10 mouse cellular contexts compared by ENCODE assay signal in the genomic region with DNA sequence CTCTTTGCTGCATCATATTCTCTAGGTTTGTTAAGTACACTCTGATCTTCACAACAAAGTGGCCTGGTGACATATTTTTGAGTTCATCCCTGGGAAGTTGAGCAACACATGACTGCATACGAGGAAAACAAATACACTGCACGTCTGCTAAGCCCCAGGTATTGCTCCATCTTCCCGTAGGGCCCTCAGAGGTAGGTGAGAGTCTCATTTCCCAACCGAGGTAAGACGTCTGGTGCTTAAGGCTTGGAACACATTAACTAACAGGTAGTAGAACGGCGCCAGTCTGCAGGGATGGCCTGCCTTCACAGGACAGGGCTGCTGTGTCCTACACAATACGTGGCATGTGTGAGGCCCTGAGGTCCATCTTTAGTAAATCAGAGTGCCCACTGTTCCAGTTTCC. TPM values are rescaled to one million over a fixed set of nuclear protein-coding genes. Genes with fewer than 3 reads are reported as not detected.
DNase-seq lines count a peak whose midpoint lies in the region; ATAC-seq and TF ChIP-seq lines count a peak whose summit lies in the region.
"Had no signal": no experiment of that assay in that cellular context is flagged by ENCODE, and none has a peak within 500 bp of the region (broad histone marks: within the 10 kb centered on the region; RNA-seq: fewer than 3 reads in every experiment).

No protein-coding gene starts in this region.

- no peak for TF ChIP-seq POLR2A in cerebellum, adult 2 months (IDR thresholded peaks at IDR 0.05; ENCODE audit: borderline replicate concordance, insufficient read depth, low read length)

- H3K4me1 ChIP-seq in cerebellum, adult 2 months (ENCODE audit: control insufficient read depth, insufficient read depth, low read length) = peaks cover 63% of the 10 kb centered on the region
- peaks cover 32% of the 10 kb centered on the region for H3K4me1 ChIP-seq in kidney, embryonic 16.5 days (ENCODE audit: insufficient read depth, low read length)
- H3K4me1 ChIP-seq in limb, embryonic 15.5 days = peaks cover 34% of the 10 kb centered on the region
- H3K4me1 ChIP-seq in megakaryocyte, embryonic 14.5 days = peaks cover 99% of the 10 kb centered on the region

- 67% methylated on average over 8 of the region's 8 CpGs for WGBS in cerebellum, adult 2 months
- 95% methylated on average over 8 of the region's 8 CpGs for WGBS in kidney, embryonic 16.5 days
- WGBS in limb, embryonic 15.5 days = 88% methylated on average over 8 of the region's 8 CpGs

- H3K27me3 ChIP-seq in cerebellum, adult 2 months (ENCODE audit: control insufficient read depth, insufficient read depth, low read length) = no peaks in the 10 kb centered on the region
- H3K27me3 ChIP-seq in kidney, embryonic 16.5 days (ENCODE audit: insufficient read depth, low read length) = no peaks in the 10 kb centered on the region
- no peaks in the 10 kb centered on the region for H3K27me3 ChIP-seq in limb, embryonic 15.5 days
- H3K27me3 ChIP-seq in megakaryocyte, embryonic 14.5 days (replicated peaks) = no peaks in the 10 kb centered on the region
- H3K27me3 ChIP-seq: Patski had no signal

- peak overlapping the region; percentile 93 for H3K27ac ChIP-seq in cerebellum, adult 2 months (ENCODE audit: insufficient read depth, low read length)
- H3K27ac ChIP-seq in kidney, embryonic 16.5 days (ENCODE audit: low read length) = peak overlapping the region; percentile 91; the same call in 1 of the 2 replicates
- peak overlapping the region; percentile 84 for H3K27ac ChIP-seq in limb, embryonic 15.5 days

- TF ChIP-seq CTCF in cerebellum, adult 2 months (IDR thresholded peaks at IDR 0.05; ENCODE audit: borderline replicate concordance, insufficient read depth, low read depth, low read length) = no peak

- no peak overlapping the region for H3K4me3 ChIP-seq in cerebellum, adult 2 months (replicated peaks; ENCODE audit: insufficient read depth, low read depth, low read length)
- no peak overlapping the region for H3K4me3 ChIP-seq in kidney, embryonic 16.5 days (ENCODE audit: low read length)
- no peak overlapping the region for H3K4me3 ChIP-seq in limb, embryonic 15.5 days
- H3K4me3 ChIP-seq in megakaryocyte, embryonic 14.5 days (replicated peaks) = peak overlapping the region; percentile 70

- DNase-seq in cerebellum, adult 2 months = no peak
- DNase-seq in cerebellum, postnatal 14 days = no peak
- DNase-seq in kidney, postnatal 14 days = no peak
- DNase-seq in c-Kit-positive CD71-positive TER-119-positive erythroid progenitor cells, embryonic 14.5 days (ENCODE audit: low spot score) = no peak
- DNase-seq: right cerebral cortex, adult 18-20 months had no signal

- H3K36me3 ChIP-seq in kidney, embryonic 16.5 days (ENCODE audit: insufficient read depth, low read length) = peaks cover 24% of the 10 kb centered on the region
- peaks cover 23% of the 10 kb centered on the region for H3K36me3 ChIP-seq in limb, embryonic 15.5 days
- H3K36me3 ChIP-seq in megakaryocyte, embryonic 14.5 days (replicated peaks; ENCODE audit: low read length) = peaks cover 86% of the 10 kb centered on the region

- no peak for ATAC-seq in kidney, embryonic 16.5 days (ENCODE audit: low FRiP score, low TSS enrichment)
- ATAC-seq in limb, embryonic 15.5 days (ENCODE audit: insufficient number of reproducible peaks, low FRiP score, low TSS enrichment, low read depth) = no peak
- ATAC-seq in activated CD4-positive, CD25-positive, alpha-beta regulatory T cell, adult 4 months = no peak
- ATAC-seq: Patski had no signal

- H3K4me2 ChIP-seq in kidney, embryonic 16.5 days (replicated peaks; ENCODE audit: low read depth, low read length) = no peak overlapping the region
- no peak overlapping the region for H3K4me2 ChIP-seq in limb, embryonic 15.5 days

- no peak overlapping the region for H3K9ac ChIP-seq in kidney, embryonic 16.5 days (replicated peaks; ENCODE audit: low read length)
- H3K9ac ChIP-seq in limb, embryonic 15.5 days = no peak overlapping the region

- 0 out of 2 replicates have a peak, but pooled peaks cover 6% of the 10 kb centered on the region for H3K9me3 ChIP-seq in kidney, embryonic 16.5 days (ENCODE audit: low read length)
- no peaks in the 10 kb centered on the region for H3K9me3 ChIP-seq in limb, embryonic 15.5 days
- no peaks in the 10 kb centered on the region for H3K9me3 ChIP-seq in megakaryocyte, embryonic 14.5 days

RNA-seq across cellular contexts. Expression of a gene that starts 30.7 kb away (rescaled TPM):
- 9.2 and 9.7 TPM in 2 replicates for polyA plus RNA-seq in cerebellum, adult 2 months (2012; rRNA removed)
- 19.6 and 22.1 TPM in 2 replicates for polyA plus RNA-seq in kidney, embryonic 16.5 days (2015; fragmentation: Nextera tagmentation; extraction: Ambion mirVana)
- 33.9 and 36.2 TPM in 2 replicates for polyA plus RNA-seq in limb, embryonic 15.5 days (2015; fragmentation: Nextera tagmentation; extraction: Ambion mirVana)
- 2.8 TPM in 1 of 2 replicates, not detected in the other for polyA plus RNA-seq in megakaryocyte, embryonic 14.5 days (2012; ENCODE audit: insufficient read depth, low replicate concordance)
- not detected for polyA plus RNA-seq in activated CD4-positive, CD25-positive, alpha-beta regulatory T cell, adult 4 months (2017; shearing (Covaris generic))

RNA-seq across cellular contexts. Expression of a gene that starts 46.9 kb away (rescaled TPM):
- 141 and 142 TPM in 2 replicates for polyA plus RNA-seq in cerebellum, adult 2 months (2012; rRNA removed)
- 113 and 116 TPM in 2 replicates for polyA plus RNA-seq in kidney, embryonic 16.5 days (2015; fragmentation: Nextera tagmentation; extraction: Ambion mirVana)
- 96.2 and 96.7 TPM in 2 replicates for polyA plus RNA-seq in limb, embryonic 15.5 days (2015; fragmentation: Nextera tagmentation; extraction: Ambion mirVana)
- polyA plus RNA-seq in megakaryocyte, embryonic 14.5 days (2012; ENCODE audit: insufficient read depth, low replicate concordance) = 498 and 1,222 TPM in 2 replicates
- 10 to 100 TPM; 52.4 to 59.9 TPM for polyA plus RNA-seq in activated CD4-positive, CD25-positive, alpha-beta regulatory T cell, adult 4 months (2017; shearing (Covaris generic))

RNA-seq across cellular contexts. Expression of a gene that starts 48.6 kb away (rescaled TPM):
- 63.8 and 68.7 TPM in 2 replicates for polyA plus RNA-seq in cerebellum, adult 2 months (2012; rRNA removed)
- polyA plus RNA-seq in kidney, embryonic 16.5 days (2015; fragmentation: Nextera tagmentation; extraction: Ambion mirVana) = 139 and 151 TPM in 2 replicates
- polyA plus RNA-seq in limb, embryonic 15.5 days (2015; fragmentation: Nextera tagmentation; extraction: Ambion mirVana) = 167 and 168 TPM in 2 replicates
- polyA plus RNA-seq in megakaryocyte, embryonic 14.5 days (2012; ENCODE audit: insufficient read depth, low replicate concordance) = 9.3 and 45.9 TPM in 2 replicates
- under 1 TPM; 0.56 to 0.97 TPM for polyA plus RNA-seq in activated CD4-positive, CD25-positive, alpha-beta regulatory T cell, adult 4 months (2017; shearing (Covaris generic))
